In the genomic region with DNA sequence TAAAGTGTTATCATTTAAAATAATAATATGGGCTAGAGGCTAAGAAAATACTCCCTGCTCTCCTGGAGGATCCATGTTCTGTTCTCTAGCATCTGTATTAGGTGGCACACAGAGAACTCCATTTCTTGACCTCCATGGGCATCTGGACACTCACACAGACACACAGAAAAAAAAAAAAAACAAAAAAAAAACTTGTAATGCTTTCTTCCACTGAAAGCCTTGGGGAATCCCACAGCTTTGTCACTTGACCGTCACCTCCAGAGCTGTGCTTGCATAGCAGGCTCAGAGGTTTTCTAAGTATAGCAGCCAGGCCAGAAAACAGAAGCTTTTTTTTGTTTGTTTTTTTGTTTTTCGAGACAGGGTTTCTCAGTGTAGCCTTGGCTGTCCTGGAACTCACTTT, we compare ENCODE assay signal across 29 mouse cellular contexts. TPM values are rescaled to one million over a fixed set of nuclear protein-coding genes. Genes with fewer than 3 reads are reported as not detected.
DNase-seq lines count a peak whose midpoint lies in the region; ATAC-seq and TF ChIP-seq lines count a peak whose summit lies in the region.
"Had no signal": no experiment of that assay in that cellular context is flagged by ENCODE, and none has a peak within 500 bp of the region (broad histone marks: within the 10 kb centered on the region; RNA-seq: fewer than 3 reads in every experiment).

No protein-coding gene starts in this region.

- H3K36me3 ChIP-seq in C2C12 (ENCODE audit: control insufficient read depth, insufficient read depth) (peaks cover 60% of the 10 kb centered on the region), E14TG2a.4 (ENCODE audit: insufficient read depth, low read length) (peaks cover 93% of the 10 kb centered on the region), ES-E14 (ENCODE audit: control insufficient read depth, insufficient read depth, low read length, poor library complexity, severe bottlenecking) (peaks cover 21% of the 10 kb centered on the region; the same call in 1 of the 2 replicates), myocyte (ENCODE audit: control insufficient read depth, insufficient read depth) (peaks cover 24% of the 10 kb centered on the region)
- peaks cover 59% of the 10 kb centered on the region for H3K36me3 ChIP-seq in kidney, embryonic 14.5 days (ENCODE audit: control insufficient read depth, insufficient read depth, low read length)

- 97% methylated on average over 2 of the region's 2 CpGs for WGBS in kidney, embryonic 14.5 days

- no peak for DNase-seq in ES-E14 (ENCODE audit: low read depth, low spot score)
- DNase-seq in cerebellum, adult 8-10 months = no peak
- no peak for DNase-seq in spleen, adult 12 weeks (ENCODE audit: low spot score)
- DNase-seq: adrenal gland, adult 8-10 months; adrenal gland, postnatal 14 days; adrenal gland, postnatal 36 days; cerebellum, adult 11-12 months; cerebellum, adult 2 months; cerebellum, adult 9-11 months; cerebellum, postnatal 14 days; cerebellum, postnatal 36 days had no signal

- H3K4me3 ChIP-seq in C2C12 (ENCODE audit: insufficient read depth, poor library complexity, severe bottlenecking) (no peak overlapping the region), E14TG2a.4 (replicated peaks; ENCODE audit: low read length) (0 out of 2 replicates have a peak overlapping the region, but pooled peaks have one; percentile 14), ES-E14 (ENCODE audit: insufficient read depth in 1 of 2, low read depth in 1 of 2, low read length in 2 of 2, poor library complexity in 1 of 2, severe bottlenecking in 1 of 2) (no peak overlapping the region), myocyte (no peak overlapping the region)
- H3K4me3 ChIP-seq in kidney, embryonic 14.5 days (ENCODE audit: low read length) = no peak overlapping the region
- H3K4me3 ChIP-seq: embryonic facial prominence, embryonic 10.5 days; embryonic facial prominence, embryonic 12.5 days; erythroblast, embryonic 14.5 days; forebrain, embryonic 10.5 days; forebrain, embryonic 12.5 days had no signal

- TF ChIP-seq POLR2A in myocyte (IDR thresholded peaks at IDR 0.05; ENCODE audit: insufficient read length, low read depth) = no peak

- H3K9me3 ChIP-seq in E14TG2a.4 (ENCODE audit: low read length) = no peaks in the 10 kb centered on the region
- H3K9me3 ChIP-seq in ES-E14 (ENCODE audit: control insufficient read depth, insufficient read depth, low read depth, low read length) = no peaks in the 10 kb centered on the region
- no peaks in the 10 kb centered on the region for H3K9me3 ChIP-seq in kidney, embryonic 14.5 days (ENCODE audit: control insufficient read depth, low read length)
- H3K9me3 ChIP-seq: embryonic facial prominence, embryonic 10.5 days; embryonic facial prominence, embryonic 12.5 days; forebrain, embryonic 10.5 days; forebrain, embryonic 12.5 days; G1E had no signal

- peak overlapping the region; percentile 62 for H3K4me2 ChIP-seq in myocyte (ENCODE audit: low read depth)
- no peak overlapping the region for H3K4me2 ChIP-seq in kidney, embryonic 14.5 days (replicated peaks; ENCODE audit: low read depth, low read length)
- H3K4me2 ChIP-seq: embryonic facial prominence, embryonic 12.5 days; forebrain, embryonic 12.5 days had no signal

- in situ Hi-C loops in ES-E14 (cut with MboI; ENCODE audit: low sequenced_read_pairs in 2 of 2, unreplicated experiment in 2 of 2) = no loop called here

- peak overlapping the region; percentile 61 for H3K27ac ChIP-seq in ES-E14 (ENCODE audit: insufficient read depth, low read depth, low read length, poor library complexity, severe bottlenecking)
- no peak overlapping the region for H3K27ac ChIP-seq in kidney, embryonic 14.5 days (ENCODE audit: low read depth, low read length)
- H3K27ac ChIP-seq: embryonic facial prominence, embryonic 10.5 days; embryonic facial prominence, embryonic 12.5 days; forebrain, embryonic 10.5 days; forebrain, embryonic 12.5 days had no signal

- TF ChIP-seq CTCF in C2C12 (IDR thresholded peaks at IDR 0.05; ENCODE audit: control insufficient read depth, insufficient read depth, insufficient read length) (no peak), E14TG2a.4 (conservative IDR thresholded peaks at IDR 0.05; ENCODE audit: low read length) (no peak)

- H3K79me3 ChIP-seq in C2C12 (ENCODE audit: low read depth) = no peaks in the 10 kb centered on the region

- no peaks in the 10 kb centered on the region for H3K27me3 ChIP-seq in C2C12 (ENCODE audit: control insufficient read depth, insufficient read depth, insufficient read length)
- H3K27me3 ChIP-seq in E14TG2a.4 (ENCODE audit: insufficient read depth, low read length) = no peaks in the 10 kb centered on the region
- H3K27me3 ChIP-seq in myocyte (ENCODE audit: control insufficient read depth, insufficient read depth, insufficient read length) = no peaks in the 10 kb centered on the region
- H3K27me3 ChIP-seq in kidney, embryonic 14.5 days (ENCODE audit: control insufficient read depth, insufficient read depth, low read length) = no peaks in the 10 kb centered on the region
- H3K27me3 ChIP-seq: embryonic facial prominence, embryonic 12.5 days; forebrain, embryonic 12.5 days; Patski had no signal

- H3K79me2 ChIP-seq in C2C12 (ENCODE audit: control insufficient read depth, insufficient read depth) (peaks cover 7% of the 10 kb centered on the region), myocyte (ENCODE audit: control insufficient read depth, insufficient read depth) (no peaks in the 10 kb centered on the region)

- H3ac ChIP-seq in C2C12 (ENCODE audit: control insufficient read depth, insufficient read length, low read depth) = no peak overlapping the region
- H3ac ChIP-seq in myocyte (ENCODE audit: control insufficient read depth, insufficient read length) = no peak overlapping the region

- no peak for ATAC-seq in kidney, embryonic 14.5 days (ENCODE audit: low FRiP score, low TSS enrichment)
- ATAC-seq: activated CD4-positive, CD25-positive, alpha-beta regulatory T cell, adult 4 months; CD4-positive, CD25-positive, alpha-beta regulatory T cell, adult 4 months; forebrain, embryonic 14.5 days; forebrain, embryonic 16.5 days had no signal

- H3K9ac ChIP-seq in ES-E14 (ENCODE audit: insufficient read depth, low read depth, low read length, poor library complexity, severe bottlenecking) = no peak overlapping the region
- no peak overlapping the region for H3K9ac ChIP-seq in kidney, embryonic 14.5 days (ENCODE audit: low read depth, low read length)
- H3K9ac ChIP-seq: embryonic facial prominence, embryonic 12.5 days; forebrain, embryonic 12.5 days had no signal

- H3K4me1 ChIP-seq in E14TG2a.4 (replicated peaks; ENCODE audit: low read depth, low read length) (peaks cover 65% of the 10 kb centered on the region), ES-E14 (ENCODE audit: control insufficient read depth in 2 of 2, insufficient read depth in 2 of 2, low read length in 2 of 2, poor library complexity in 1 of 2) (peaks cover 5 to 11% of the 10 kb centered on the region in 2 experiments; a peak in 3 of 4 replicates)
- H3K4me1 ChIP-seq in kidney, embryonic 14.5 days (ENCODE audit: control insufficient read depth, insufficient read depth, low read length) = no peaks in the 10 kb centered on the region
- H3K4me1 ChIP-seq: embryonic facial prominence, embryonic 10.5 days; embryonic facial prominence, embryonic 12.5 days; forebrain, embryonic 10.5 days; forebrain, embryonic 12.5 days had no signal

TF ChIP-seq in C2C12, 6 proteins besides CTCF, POLR2A, EP300 and RAD21:
- peak; percentile 2 for TF ChIP-seq MAX (IDR thresholded peaks at IDR 0.05)
- no peak for TF ChIP-seq MYOD1 (IDR thresholded peaks at IDR 0.05; ENCODE audit: control insufficient read depth, insufficient read length, low read depth)

TF ChIP-seq in ES-E14, 5 proteins besides CTCF, POLR2A, EP300 and RAD21:
- TF ChIP-seq MAFK (IDR thresholded peaks at IDR 0.05; ENCODE audit: insufficient read depth, low read depth, low read length) = no peak
- TF ChIP-seq ZNF384 (IDR thresholded peaks at IDR 0.05; ENCODE audit: low read depth, low read length) = peak; percentile 66; the same call in 1 of the 2 replicates

TF ChIP-seq in myocyte, 11 proteins besides CTCF, POLR2A, EP300 and RAD21:
- TF ChIP-seq REST (IDR thresholded peaks at IDR 0.05; ENCODE audit: insufficient read depth, insufficient read length) (no peak), TCF12 (IDR thresholded peaks at IDR 0.05; ENCODE audit: insufficient read depth, poor library complexity, severe bottlenecking) (no peak), TCF3 (IDR thresholded peaks at IDR 0.05; ENCODE audit: insufficient read length, low read depth) (no peak), MYOD1 (IDR thresholded peaks at IDR 0.05; ENCODE audit: control insufficient read depth in 1 of 3, insufficient read length in 2 of 3, low read depth in 2 of 3) (no peak), CEBPB (IDR thresholded peaks at IDR 0.05; ENCODE audit: insufficient read depth, poor library complexity, severe bottlenecking) (no peak)
TF ChIP-seq in myocyte: peak in this region for 0.

RNA-seq across cellular contexts. Expression of a gene that starts 59.3 kb away (rescaled TPM):
- polyA plus RNA-seq in C2C12 (2012; fragmentation: generic; extraction: Trizol) (not detected), myocyte (2012; fragmentation: generic; extraction: Trizol) (not detected)
- 0.27 and 0.42 TPM in 2 replicates for total RNA-seq in ES-E14 (2012; rRNA removed)
- 0.84 and 1.5 TPM in 2 replicates for polyA plus RNA-seq in kidney, embryonic 14.5 days (2014; fragmentation: Nextera tagmentation; extraction: Ambion mirVana)
- total RNA-seq: adrenal gland, adult 18-20 months; adrenal gland, postnatal 14 days; adrenal gland, postnatal 36 days; common myeloid progenitor, adult 5-6 weeks; G1E had no signal
- polyA plus RNA-seq: embryonic facial prominence, embryonic 10.5 days; embryonic facial prominence, embryonic 12.5 days; embryonic facial prominence, embryonic 14.5 days; erythroblast, embryonic 14.5 days; forebrain, embryonic 10.5 days; forebrain, embryonic 12.5 days; forebrain, embryonic 14.5 days; forebrain, embryonic 16.5 days; G1E had no signal
